ENCODE assay signal across 12 mouse cellular contexts in genomic region chr12:5192380-5192718, GRCm38 (mm10).
DNase-seq lines count a peak whose midpoint lies in the region; ATAC-seq lines count a peak whose summit lies in the region.
"Had no signal": no experiment of that assay in that cellular context is flagged by ENCODE, and none has a peak within 500 bp of the region (broad histone marks: within the 10 kb centered on the region; RNA-seq: fewer than 3 reads in every experiment).

No protein-coding gene starts in this region.

- no peak overlapping the region for H3K27ac ChIP-seq in forebrain, embryonic 12.5 days
- no peak overlapping the region for H3K27ac ChIP-seq in forebrain, embryonic 14.5 days (ENCODE audit: low read depth, low read length)
- peak overlapping the region; percentile 58; the same call in 1 of the 2 replicates for H3K27ac ChIP-seq in kidney, embryonic 16.5 days (ENCODE audit: low read length)
- peak overlapping the region; percentile 86 for H3K27ac ChIP-seq in embryonic facial prominence, embryonic 10.5 days (replicated peaks)
- H3K27ac ChIP-seq in limb, embryonic 13.5 days = peak overlapping the region; percentile 70; the same call in 1 of the 2 replicates
- H3K27ac ChIP-seq: liver, embryonic 13.5 days had no signal

- no peak overlapping the region for H3K4me3 ChIP-seq in forebrain, embryonic 12.5 days (replicated peaks)
- no peak overlapping the region for H3K4me3 ChIP-seq in forebrain, embryonic 14.5 days (ENCODE audit: low read depth, low read length)
- no peak overlapping the region for H3K4me3 ChIP-seq in kidney, embryonic 16.5 days (ENCODE audit: low read length)
- H3K4me3 ChIP-seq in embryonic facial prominence, embryonic 10.5 days = peak overlapping the region; percentile 31; the same call in 1 of the 2 replicates
- H3K4me3 ChIP-seq in limb, embryonic 13.5 days = no peak overlapping the region
- H3K4me3 ChIP-seq: liver, embryonic 13.5 days had no signal

- ATAC-seq in forebrain, embryonic 12.5 days (ENCODE audit: low FRiP score) = no peak
- no peak for ATAC-seq in forebrain, embryonic 14.5 days
- ATAC-seq in kidney, embryonic 16.5 days (ENCODE audit: low FRiP score, low TSS enrichment) = no peak
- no peak; the same call in 1 of the 2 replicates for ATAC-seq in limb, embryonic 13.5 days (ENCODE audit: low FRiP score, low read depth)
- no peak for ATAC-seq in megakaryocyte, adult 5-6 weeks (ENCODE audit: poor library complexity, severe bottlenecking)
- ATAC-seq: forebrain, embryonic 16.5 days had no signal

- 0 out of 2 replicates have a peak overlapping the region, but pooled peaks have one; percentile 25 for H3K9ac ChIP-seq in forebrain, embryonic 12.5 days
- no peak overlapping the region for H3K9ac ChIP-seq in forebrain, embryonic 14.5 days (ENCODE audit: low read length)
- H3K9ac ChIP-seq in kidney, embryonic 16.5 days (replicated peaks; ENCODE audit: low read length) = 0 out of 2 replicates have a peak overlapping the region, but pooled peaks have one; percentile 5
- H3K9ac ChIP-seq in limb, embryonic 13.5 days = no peak overlapping the region
- H3K9ac ChIP-seq: liver, embryonic 13.5 days had no signal

- 0 out of 2 replicates have a peak, but pooled peaks cover 4% of the 10 kb centered on the region for H3K27me3 ChIP-seq in forebrain, embryonic 12.5 days
- no peaks in the 10 kb centered on the region for H3K27me3 ChIP-seq in forebrain, embryonic 14.5 days (replicated peaks; ENCODE audit: control insufficient read depth, insufficient read depth, low read length)
- no peaks in the 10 kb centered on the region for H3K27me3 ChIP-seq in kidney, embryonic 16.5 days (ENCODE audit: insufficient read depth, low read length)
- H3K27me3 ChIP-seq in embryonic facial prominence, embryonic 10.5 days (replicated peaks; ENCODE audit: low read depth, poor library complexity, severe bottlenecking) = no peaks in the 10 kb centered on the region
- no peaks in the 10 kb centered on the region for H3K27me3 ChIP-seq in limb, embryonic 13.5 days
- H3K27me3 ChIP-seq: liver, embryonic 13.5 days had no signal

- no peak for DNase-seq in forebrain, embryonic 14.5 days (ENCODE audit: low spot score)
- no peak for DNase-seq in kidney, adult 11 months
- no peak for DNase-seq in embryonic facial prominence, embryonic 10.5 days (ENCODE audit: low spot score)
- DNase-seq in kidney, postnatal 10 days = no peak
- DNase-seq: layer of hippocampus, adult 9-11 months; liver, embryonic 13.5 days; right cerebral cortex, postnatal 14 days had no signal

- no peak overlapping the region for H3K4me2 ChIP-seq in forebrain, embryonic 12.5 days
- no peak overlapping the region for H3K4me2 ChIP-seq in forebrain, embryonic 14.5 days (ENCODE audit: low read length)
- H3K4me2 ChIP-seq in kidney, embryonic 16.5 days (replicated peaks; ENCODE audit: low read depth, low read length) = peak overlapping the region; percentile 46; the same call in 1 of the 2 replicates
- peak overlapping the region; percentile 41 for H3K4me2 ChIP-seq in limb, embryonic 13.5 days (replicated peaks)
- H3K4me2 ChIP-seq: liver, embryonic 13.5 days had no signal

- H3K9me3 ChIP-seq in forebrain, embryonic 12.5 days = no peaks in the 10 kb centered on the region
- H3K9me3 ChIP-seq in forebrain, embryonic 14.5 days (replicated peaks; ENCODE audit: control insufficient read depth, low read length) = no peaks in the 10 kb centered on the region
- no peaks in the 10 kb centered on the region for H3K9me3 ChIP-seq in kidney, embryonic 16.5 days (ENCODE audit: low read length)
- H3K9me3 ChIP-seq in embryonic facial prominence, embryonic 10.5 days = no peaks in the 10 kb centered on the region
- no peaks in the 10 kb centered on the region for H3K9me3 ChIP-seq in limb, embryonic 13.5 days
- H3K9me3 ChIP-seq: liver, embryonic 13.5 days had no signal

- 77% methylated on average over 9 of the region's 9 CpGs for WGBS in forebrain, embryonic 12.5 days
- 75% methylated on average over 9 of the region's 9 CpGs for WGBS in forebrain, embryonic 14.5 days
- WGBS in kidney, embryonic 16.5 days = 48% methylated on average over 9 of the region's 9 CpGs
- 57% methylated on average over 9 of the region's 9 CpGs for WGBS in embryonic facial prominence, embryonic 10.5 days
- WGBS in limb, embryonic 13.5 days = 46% methylated on average over 9 of the region's 9 CpGs

- peaks cover 49% of the 10 kb centered on the region for H3K4me1 ChIP-seq in forebrain, embryonic 12.5 days
- H3K4me1 ChIP-seq in forebrain, embryonic 14.5 days (ENCODE audit: control insufficient read depth, insufficient read depth, low read length) = peaks cover 24% of the 10 kb centered on the region
- peaks cover 20% of the 10 kb centered on the region for H3K4me1 ChIP-seq in kidney, embryonic 16.5 days (ENCODE audit: insufficient read depth, low read length)
- H3K4me1 ChIP-seq in embryonic facial prominence, embryonic 10.5 days = peaks cover 65% of the 10 kb centered on the region
- H3K4me1 ChIP-seq in limb, embryonic 13.5 days = peaks cover 71% of the 10 kb centered on the region

- no peaks in the 10 kb centered on the region for H3K36me3 ChIP-seq in forebrain, embryonic 12.5 days (replicated peaks)
- no peaks in the 10 kb centered on the region for H3K36me3 ChIP-seq in forebrain, embryonic 14.5 days (ENCODE audit: control insufficient read depth, insufficient read depth, low read length)
- H3K36me3 ChIP-seq in kidney, embryonic 16.5 days (ENCODE audit: insufficient read depth, low read length) = no peaks in the 10 kb centered on the region
- no peaks in the 10 kb centered on the region for H3K36me3 ChIP-seq in embryonic facial prominence, embryonic 10.5 days (replicated peaks)
- no peaks in the 10 kb centered on the region for H3K36me3 ChIP-seq in limb, embryonic 13.5 days
- H3K36me3 ChIP-seq: liver, embryonic 13.5 days had no signal

Comparison
In these comparisons a context has a peak if more than half of its experiments do, and no peak if none do; other contexts are left out.
1. H3K9ac ChIP-seq: peak in forebrain, embryonic 12.5 days (single experiment) and kidney, embryonic 16.5 days (single experiment); none in forebrain, embryonic 14.5 days (single experiment) and limb, embryonic 13.5 days (single experiment).
2. H3K27ac ChIP-seq: peak in kidney, embryonic 16.5 days (single experiment), embryonic facial prominence, embryonic 10.5 days (single experiment) and limb, embryonic 13.5 days (single experiment); none in forebrain, embryonic 12.5 days (single experiment) and forebrain, embryonic 14.5 days (single experiment).
3. H3K4me2 ChIP-seq: peak in kidney, embryonic 16.5 days (single experiment) and limb, embryonic 13.5 days (single experiment); none in forebrain, embryonic 12.5 days (single experiment) and forebrain, embryonic 14.5 days (single experiment).